Mouse (Mus musculus) brain, embryonic 14.5 days (tissue): ENCODE measurements at regions not wholly inside any gene's neighbourhood (a gene's known extent, or its start where the extent isn't known, plus 50 kb on each side); places are given as distances from the start of the nearest gene placed in this dataset.

ENCODE experiments used
- DNase-seq: peaks from one replicate; pipeline ENCODE4 v3.0.0-alpha.2; 2011; ENCODE audit warnings: low read depth
- CTCF ChIP-seq: fragments of 200-500 bp; IDR thresholded peaks from 2 replicates; pipeline ENCODE4 v1.5.1; 2012; ENCODE audit warnings: inconsistent platforms, mild to moderate bottlenecking, moderate library complexity, borderline replicate concordance; ENCODE audit not compliant: insufficient read depth, insufficient read length; ENCODE audit errors: extremely low read depth
- POLR2A ChIP-seq: fragments of 200-500 bp; IDR thresholded peaks from 2 replicates; pipeline ENCODE4 v1.6.1; 2012; ENCODE audit warnings: mild to moderate bottlenecking, inconsistent platforms, borderline replicate concordance; ENCODE audit not compliant: poor library complexity, insufficient read depth, insufficient read length, severe bottlenecking; ENCODE audit errors: extremely low read depth

DNA sequence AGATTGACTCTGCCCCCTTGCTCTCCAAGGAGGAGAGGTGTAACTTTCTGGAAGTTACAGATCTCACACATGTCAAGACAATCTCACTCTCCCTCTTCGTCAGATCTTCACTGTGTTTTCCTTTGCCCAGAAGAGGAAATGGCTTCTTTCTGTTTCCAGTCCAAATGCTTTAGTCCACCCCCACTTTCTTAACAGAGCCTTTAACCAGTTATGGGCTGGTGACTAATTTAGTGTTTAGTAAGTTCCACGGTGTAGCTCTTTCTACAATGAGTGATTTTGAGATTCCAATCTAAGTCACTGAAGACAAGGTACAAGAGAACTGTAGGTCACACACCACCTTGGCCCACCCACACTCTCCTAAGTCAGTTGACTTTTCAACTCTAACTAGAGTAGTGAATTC is 107.3 kb upstream of the Fn1 start:
- TF ChIP-seq POLR2A (no peak), CTCF (no peak)
- DNase-seq: no peak

DNA sequence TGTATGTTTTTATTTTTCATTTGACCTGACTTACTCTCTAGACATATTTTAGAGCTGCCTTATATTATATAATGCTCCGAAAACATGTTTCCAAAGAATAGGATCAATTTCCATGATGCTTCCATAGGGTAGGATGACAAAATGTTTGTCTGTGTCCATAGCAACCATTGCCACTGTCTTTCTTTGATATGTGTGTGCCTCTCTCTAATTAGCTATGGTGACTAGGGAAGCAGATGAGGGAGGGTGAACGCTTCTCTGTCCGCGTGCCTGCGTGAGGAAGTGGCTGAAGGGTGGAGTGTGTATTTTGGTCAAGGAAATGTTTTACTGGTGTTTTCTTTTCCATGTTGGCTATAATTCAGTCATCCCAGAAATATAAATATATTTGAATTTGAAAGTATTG is 104.2 kb upstream of the Fn1 start:
- DNase-seq: peak; percentile 62
- no peak for TF ChIP-seq POLR2A
- TF ChIP-seq CTCF: no peak

DNA sequence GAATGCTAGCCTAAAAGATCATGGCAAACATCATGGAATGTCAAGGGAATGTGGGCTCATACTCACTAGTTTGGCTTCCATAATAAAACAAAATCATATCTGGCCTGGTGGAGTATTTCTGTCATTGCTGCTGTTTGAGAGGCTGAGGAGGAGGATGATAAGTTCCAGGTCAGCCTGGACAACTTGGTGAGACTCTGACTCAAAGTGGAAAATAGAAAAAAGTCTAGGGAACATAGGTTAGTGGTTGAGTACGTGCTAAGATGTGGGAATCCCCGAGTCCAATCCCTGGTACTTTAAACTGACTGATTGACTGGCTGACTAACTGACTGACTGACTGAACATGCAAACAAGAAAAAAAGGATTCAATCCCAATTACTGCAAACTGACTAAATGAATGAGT is 103.2 kb upstream of the Fn1 start:
- TF ChIP-seq CTCF: no peak
- DNase-seq: no peak

DNA sequence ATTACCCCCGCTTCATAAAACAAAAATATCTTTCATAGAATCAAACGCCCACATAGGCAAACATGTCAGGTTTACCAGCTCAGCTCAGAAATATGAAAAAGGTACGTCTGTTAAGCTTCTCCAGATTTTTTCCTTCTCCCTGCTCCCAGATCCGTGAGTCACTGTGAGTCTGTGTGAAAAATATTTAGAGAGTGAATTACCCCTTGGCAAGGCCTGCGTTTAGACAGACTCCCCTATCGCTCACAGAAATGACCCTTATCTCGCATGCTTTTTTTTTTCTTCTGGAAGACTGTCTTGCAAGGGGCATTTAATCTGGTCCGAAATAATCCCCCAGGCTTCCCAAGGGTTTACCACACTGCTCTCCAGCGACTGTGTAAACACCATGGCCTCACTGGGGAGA is 102.4 kb upstream of the Fn1 start:
- no peak for TF ChIP-seq POLR2A
- TF ChIP-seq CTCF: no peak
- no peak for DNase-seq

DNA sequence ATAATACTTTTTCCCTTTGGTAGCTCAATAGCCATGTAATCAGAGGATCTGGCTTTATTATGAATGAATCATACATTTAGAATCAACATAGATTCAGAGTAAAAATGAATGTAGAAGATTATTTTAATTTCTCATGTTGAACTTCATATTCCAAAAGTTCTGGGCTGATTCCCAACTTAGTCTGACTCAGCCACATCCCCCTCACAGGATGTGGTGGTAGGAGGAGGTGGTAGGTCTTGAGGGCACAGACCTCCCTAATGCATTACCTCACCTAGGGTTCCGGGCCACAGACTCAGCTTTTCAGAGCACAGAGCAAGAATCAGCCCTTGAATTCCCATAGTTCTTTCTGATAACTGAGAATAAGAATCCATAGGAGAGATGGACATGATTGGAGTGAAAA is 99.4 kb upstream of the Fn1 start:
- DNase-seq: no peak
- TF ChIP-seq POLR2A (no peak), CTCF (no peak)

DNA sequence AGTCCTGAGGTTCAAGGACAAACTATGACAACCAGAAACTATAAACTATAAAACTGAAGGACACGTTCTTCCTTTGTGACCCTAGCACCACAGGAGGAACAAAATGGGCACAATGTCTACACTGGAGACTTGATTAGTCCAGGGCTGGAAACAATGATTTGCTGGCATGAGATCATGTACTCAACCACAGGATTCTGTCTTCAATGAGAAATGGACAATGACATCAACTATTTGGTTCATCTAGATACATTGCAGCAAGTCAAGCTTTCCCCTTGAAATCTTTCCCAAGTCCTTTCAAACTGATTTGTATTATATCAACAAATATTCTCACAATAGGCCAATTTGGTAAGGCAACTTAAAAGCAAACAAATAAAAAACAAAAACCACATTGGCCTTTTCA is 98.6 kb upstream of the Fn1 start:
- no peak for TF ChIP-seq CTCF
- no peak for TF ChIP-seq POLR2A
- DNase-seq: no peak

DNA sequence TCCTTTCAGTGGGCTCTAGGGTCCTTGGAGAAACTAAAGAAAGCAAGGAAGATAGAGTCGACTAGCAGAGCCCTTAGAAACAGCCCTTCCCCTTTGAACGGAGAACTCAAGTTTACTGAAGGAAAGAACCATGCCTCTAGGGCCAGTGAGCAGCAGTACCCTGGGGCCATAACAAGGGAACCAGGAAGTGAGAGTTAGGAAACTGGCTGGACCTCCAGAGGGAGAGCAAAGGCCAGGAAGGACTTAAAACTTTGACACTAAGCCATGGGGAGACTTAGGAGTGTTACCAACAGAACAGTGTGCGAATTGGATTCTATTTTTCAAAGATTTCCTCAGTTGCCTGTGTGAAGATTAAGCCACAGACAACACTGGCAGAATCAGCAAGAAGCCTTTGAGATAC is 82.6 kb upstream of the Fn1 start:
- no peak for TF ChIP-seq CTCF
- TF ChIP-seq POLR2A: no peak
- no peak for DNase-seq

DNA sequence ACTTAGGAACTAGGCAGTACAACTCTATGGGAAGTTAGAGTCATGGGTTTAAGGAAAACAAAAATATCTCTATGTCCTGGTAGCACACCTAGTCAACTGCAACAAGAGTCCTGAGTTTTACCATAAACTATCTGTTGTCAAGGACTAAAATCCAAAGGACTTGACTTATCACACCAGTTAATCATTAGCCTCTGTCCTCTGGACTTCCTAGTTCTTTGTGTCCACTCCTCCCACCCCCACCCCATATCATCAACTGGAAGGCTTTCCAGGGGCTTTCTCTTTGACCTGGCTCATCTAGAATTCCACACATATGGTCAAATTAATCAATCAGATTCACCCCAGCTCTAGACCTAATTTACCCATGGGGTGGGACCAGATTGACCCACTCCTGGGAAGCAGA is 78.6 kb upstream of the Fn1 start:
- DNase-seq: no peak
- TF ChIP-seq POLR2A (no peak), CTCF (no peak)

DNA sequence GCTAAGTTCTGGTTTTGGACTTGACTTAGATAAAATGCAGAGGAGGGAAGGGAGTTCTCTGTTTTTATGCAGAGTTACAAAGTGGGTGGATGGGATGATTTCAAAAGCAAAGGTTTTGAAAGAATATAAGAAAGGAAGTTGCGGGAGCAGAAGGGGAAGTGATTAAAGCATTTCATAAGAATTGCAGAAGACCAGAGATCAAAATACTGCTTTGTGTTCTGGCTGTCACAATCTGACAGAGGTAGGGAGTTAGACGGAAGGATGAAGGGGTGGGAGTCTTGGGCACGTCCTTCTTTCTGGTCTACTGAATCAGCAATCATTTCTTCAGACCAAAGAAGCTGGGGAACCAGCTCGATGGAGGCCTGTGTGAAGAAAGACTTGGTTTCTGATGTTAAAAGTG is 78.0 kb upstream of the Fn1 start:
- DNase-seq: no peak
- no peak for TF ChIP-seq POLR2A
- TF ChIP-seq CTCF: no peak

DNA sequence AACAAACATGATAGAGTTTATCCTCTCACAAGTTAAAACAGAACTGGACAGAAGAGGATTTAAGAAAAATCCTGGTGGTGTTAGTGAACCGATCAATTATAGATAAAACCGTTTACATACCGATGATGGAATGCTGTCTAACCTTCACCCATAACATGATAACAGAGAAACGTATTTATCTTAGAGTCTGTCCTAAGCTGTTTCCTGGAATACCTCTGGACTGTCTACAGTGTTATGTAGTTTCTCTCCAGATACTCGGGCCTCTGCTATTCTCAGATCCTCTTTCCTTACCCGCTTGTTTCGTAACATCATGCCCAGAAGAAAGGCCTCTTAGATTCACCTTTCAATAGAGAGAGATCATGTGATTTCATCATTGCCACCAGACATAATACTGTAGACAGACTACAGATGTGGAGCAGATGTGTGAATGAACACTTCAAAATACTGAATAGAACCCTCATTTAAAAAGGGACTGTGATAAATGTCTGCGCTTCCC is 75.9 kb upstream of the Fn1 start:
- no peak for DNase-seq
- TF ChIP-seq CTCF: no peak
- no peak for TF ChIP-seq POLR2A

DNA sequence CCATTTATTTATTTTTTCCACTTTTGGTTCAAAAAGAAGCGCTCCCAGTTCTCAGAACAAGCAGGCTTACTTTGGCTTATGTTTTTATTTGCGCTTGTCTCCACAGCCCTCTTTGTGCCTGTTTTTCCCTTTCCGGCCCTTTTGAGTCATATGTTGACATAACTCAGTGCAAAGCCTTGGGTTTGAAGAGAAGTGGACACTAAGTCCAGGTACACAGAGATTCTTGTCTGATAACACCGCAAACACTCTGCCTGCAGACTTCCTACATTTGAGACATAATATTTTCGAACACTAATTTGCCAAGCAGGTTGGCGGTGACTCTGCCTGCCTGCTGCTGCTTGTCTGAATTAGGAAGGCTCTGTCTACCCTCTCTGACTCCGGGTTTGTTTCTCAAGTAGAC is 70.8 kb upstream of the Fn1 start:
- TF ChIP-seq CTCF (no peak), POLR2A (no peak)
- DNase-seq: peak; percentile 27

DNA sequence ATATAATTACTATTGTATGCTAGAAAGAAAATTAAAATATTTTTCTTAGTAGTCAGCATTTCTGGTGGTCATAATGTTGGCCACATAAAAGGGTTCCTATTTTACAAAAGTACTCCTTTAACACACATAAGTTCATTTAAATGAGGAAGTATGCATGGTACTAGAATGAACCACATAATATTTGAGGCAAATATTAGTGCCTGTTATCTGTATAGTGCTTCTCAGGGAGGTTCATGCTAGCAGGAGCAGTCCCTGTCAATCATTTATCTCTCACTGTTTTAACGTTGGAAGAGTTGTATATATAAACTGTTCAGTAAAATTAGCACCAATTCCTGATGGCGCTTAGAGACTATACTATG is 70.0 kb upstream of the Fn1 start:
- TF ChIP-seq CTCF (no peak), POLR2A (no peak)
- no peak for DNase-seq
